Mouse (Mus musculus) forebrain, embryonic 14.5 days (tissue): ENCODE data around the gene Vps13d. TPM values are rescaled to one million over a fixed set of nuclear protein-coding genes. Genes with fewer than 3 reads are reported as not detected.

ENCODE experiments used
- ATAC-seq: fragments of 200-750 bp; cut with Nextera tagmentation; 2 replicates; pipeline ENCODE4 v1.8.0; 2017; ENCODE audit warnings: mild to moderate bottlenecking, moderate library complexity
- DNase-seq: peaks from one replicate; pipeline ENCODE4 v3.0.0-alpha.2; 2015; ENCODE audit warnings: low spot score
- H3K27ac ChIP-seq: fragments of 300-500 bp; sonication (generic); 2 replicates; pipeline ENCODE4 v1.5.1; 2014; ENCODE audit warnings: low read depth, mild to moderate bottlenecking, control low read depth, low read length, moderate library complexity
- H3K27me3 ChIP-seq: fragments of 300-500 bp; sonication (generic); replicated peaks from 2 replicates; pipeline ENCODE4 v1.6.1; 2014; ENCODE audit warnings: low read length, control low read depth, mixed read lengths; ENCODE audit not compliant: control insufficient read depth, insufficient read depth
- H3K36me3 ChIP-seq: fragments of 300-500 bp; sonication (generic); 2 replicates; pipeline ENCODE4 v1.6.1; 2014; ENCODE audit warnings: low read length, control low read depth; ENCODE audit not compliant: control insufficient read depth, insufficient read depth
- H3K4me1 ChIP-seq: fragments of 300-500 bp; sonication (generic); 2 replicates; pipeline ENCODE4 v1.6.1; 2014; ENCODE audit warnings: antibody characterized with exemption, low read length, control low read depth; ENCODE audit not compliant: control insufficient read depth, insufficient read depth
- H3K4me2 ChIP-seq: fragments of 300-500 bp; sonication (generic); 2 replicates; pipeline ENCODE4 v1.6.1; 2014; ENCODE audit warnings: mild to moderate bottlenecking, control low read depth, low read length
- H3K4me3 ChIP-seq: fragments of 300-500 bp; sonication (generic); 2 replicates; pipeline ENCODE4 v1.5.1; 2014; ENCODE audit warnings: low read depth, low read length, control low read depth
- H3K9ac ChIP-seq: fragments of 300-500 bp; sonication (generic); 2 replicates; pipeline ENCODE4 v1.6.1; 2014; ENCODE audit warnings: mild to moderate bottlenecking, low read length, control low read depth, moderate library complexity
- H3K9me3 ChIP-seq: fragments of 300-500 bp; sonication (generic); replicated peaks from 2 replicates; pipeline ENCODE4 v1.6.1; 2016; ENCODE audit warnings: low read length, control low read depth, mixed read lengths; ENCODE audit not compliant: control insufficient read depth
- WGBS: fragments of 180-500 bp; shearing (Covaris S2); extraction: QIAGEN DNeasy Blood & Tissue Kit; methylation state at CpG from one replicate; pipeline ENCODE4 v1.1.7; 2014; 5-methylcytosine and 5-hydroxymethylcytosine counted together
- polyA plus RNA-seq: library from polyadenylated mRNA; unstranded; fragments of >200 nt; fragmentation: Nextera tagmentation; extraction: Ambion mirVana; gene quantifications from 2 replicates; pipeline ENCODE4 v1.2.1, GENCODE M21; 2014

The Vps13d gene
- polyA plus RNA-seq, 1 experiment from 2014 or later = 9.0 TPM

GRCm38 (mm10) chr4:145097974-145098373, 96.8 kb downstream of the Vps13d start:
- Histone ChIP-seq H3K9me3 (no peaks in the 10 kb centered on the region), H3K4me3 (no peak overlapping the region), H3K9ac (no peak overlapping the region), H3K27ac (no peak overlapping the region), H3K4me1 (no peaks in the 10 kb centered on the region), H3K4me2 (no peak overlapping the region), H3K36me3 (peaks cover 65% of the 10 kb centered on the region), H3K27me3 (no peaks in the 10 kb centered on the region)
- ATAC-seq = no peak
- no peak for DNase-seq
- WGBS = 96% methylated on average over 3 of the region's 3 CpGs

- Histone ChIP-seq H3K36me3 (peaks cover 71% of the 10 kb centered on the region), H3K4me2 (no peak overlapping the region), H3K27me3 (no peaks in the 10 kb centered on the region), H3K9me3 (no peaks in the 10 kb centered on the region), H3K9ac (no peak overlapping the region), H3K4me1 (no peaks in the 10 kb centered on the region), H3K4me3 (no peak overlapping the region), H3K27ac (no peak overlapping the region)
- ATAC-seq (no peak), DNase-seq (no peak)
- 91% methylated on average over 5 of the region's 5 CpGs for WGBS
These were observed 98.2 kb downstream of the Vps13d start for GRCm38 (mm10) chr4:145096481-145097039.

- no peak for ATAC-seq
These were observed 108.3 kb downstream of the Vps13d start for GRCm38 (mm10) chr4:145086509-145086908.

GRCm38 (mm10) chr4:145079324-145079723, 115.5 kb downstream of the Vps13d start:
- no peak overlapping the region for H3K4me2 ChIP-seq
- WGBS = 95% methylated on average over 2 of the region's 2 CpGs
- H3K36me3 ChIP-seq = peaks cover 51% of the 10 kb centered on the region
- no peak overlapping the region for H3K4me3 ChIP-seq
- no peak overlapping the region for H3K9ac ChIP-seq
- H3K27ac ChIP-seq = no peak overlapping the region
- no peaks in the 10 kb centered on the region for H3K27me3 ChIP-seq
- ATAC-seq (no peak), DNase-seq (no peak)
- H3K4me1 ChIP-seq = no peaks in the 10 kb centered on the region
- H3K9me3 ChIP-seq = no peaks in the 10 kb centered on the region

More at GRCm38 (mm10) chr4:145086509-145086908, 108.3 kb downstream of the Vps13d start:
- no peak overlapping the region for H3K4me2 ChIP-seq
- H3K4me1 ChIP-seq = no peaks in the 10 kb centered on the region
- H3K27me3 ChIP-seq = no peaks in the 10 kb centered on the region
- H3K4me3 ChIP-seq = no peak overlapping the region
- no peak for DNase-seq
- peaks cover 66% of the 10 kb centered on the region for H3K36me3 ChIP-seq
- no peak overlapping the region for H3K27ac ChIP-seq
- H3K9me3 ChIP-seq = no peaks in the 10 kb centered on the region
- no peak overlapping the region for H3K9ac ChIP-seq
- 88% methylated on average over 4 of the region's 4 CpGs for WGBS

- ATAC-seq (no peak), DNase-seq (no peak)
- 89% methylated on average over 2 of the region's 2 CpGs for WGBS
- no peaks in the 10 kb centered on the region for H3K27me3 ChIP-seq
- no peak overlapping the region for H3K4me2 ChIP-seq
- no peak overlapping the region for H3K27ac ChIP-seq
- H3K36me3 ChIP-seq = peaks cover 54% of the 10 kb centered on the region
- no peaks in the 10 kb centered on the region for H3K9me3 ChIP-seq
- no peak overlapping the region for H3K4me3 ChIP-seq
- H3K9ac ChIP-seq = no peak overlapping the region
- H3K4me1 ChIP-seq = no peaks in the 10 kb centered on the region
These were observed 120.5 kb downstream of the Vps13d start for GRCm38 (mm10) chr4:145074276-145074675.

GRCm38 (mm10) chr4:145073728-145074127, 121.1 kb downstream of the Vps13d start:
- peaks cover 52% of the 10 kb centered on the region for H3K36me3 ChIP-seq
- H3K4me1 ChIP-seq = no peaks in the 10 kb centered on the region
- H3K27ac ChIP-seq = no peak overlapping the region
- ATAC-seq (no peak), DNase-seq (no peak)
- H3K4me2 ChIP-seq = no peak overlapping the region
- no peak overlapping the region for H3K9ac ChIP-seq
- H3K27me3 ChIP-seq = no peaks in the 10 kb centered on the region
- H3K9me3 ChIP-seq = no peaks in the 10 kb centered on the region
- WGBS = 91% methylated on average over 7 of the region's 7 CpGs
- no peak overlapping the region for H3K4me3 ChIP-seq

GRCm38 (mm10) chr4:145071942-145072341, 122.9 kb downstream of the Vps13d start:
- ATAC-seq = no peak
- peaks cover 46% of the 10 kb centered on the region for H3K36me3 ChIP-seq

GRCm38 (mm10) chr4:145067019-145067680, 127.7 kb downstream of the Vps13d start:
- Histone ChIP-seq H3K4me3 (no peak overlapping the region), H3K9ac (no peak overlapping the region), H3K36me3 (peaks cover 50% of the 10 kb centered on the region), H3K27ac (no peak overlapping the region), H3K4me1 (peaks cover 3% of the 10 kb centered on the region; the same call in 1 of the 2 replicates), H3K4me2 (no peak overlapping the region), H3K9me3 (no peaks in the 10 kb centered on the region), H3K27me3 (no peaks in the 10 kb centered on the region)
- ATAC-seq = peak; percentile 63; the same call in 1 of the 2 replicates
- 21% methylated on average over 6 of the region's 6 CpGs for WGBS
- peak; percentile 18 for DNase-seq

More at GRCm38 (mm10) chr4:145071942-145072341, 122.9 kb downstream of the Vps13d start:
- Histone ChIP-seq H3K4me2 (no peak overlapping the region), H3K27ac (no peak overlapping the region), H3K4me3 (no peak overlapping the region), H3K9ac (no peak overlapping the region), H3K27me3 (no peaks in the 10 kb centered on the region), H3K9me3 (no peaks in the 10 kb centered on the region), H3K4me1 (peaks cover 2% of the 10 kb centered on the region; the same call in 1 of the 2 replicates)
- WGBS = 92% methylated on average over 7 of the region's 7 CpGs
- no peak for DNase-seq

GRCm38 (mm10) chr4:145066336-145067018, 128.3 kb downstream of the Vps13d start:
- Histone ChIP-seq H3K4me3 (no peak overlapping the region), H3K27me3 (no peaks in the 10 kb centered on the region), H3K4me2 (no peak overlapping the region), H3K4me1 (peaks cover 3% of the 10 kb centered on the region; the same call in 1 of the 2 replicates), H3K36me3 (peaks cover 49% of the 10 kb centered on the region), H3K27ac (no peak overlapping the region), H3K9me3 (no peaks in the 10 kb centered on the region), H3K9ac (no peak overlapping the region)
- DNase-seq = no peak
- ATAC-seq = no peak
- WGBS = 61% methylated on average over 7 of the region's 7 CpGs
